Mouse (Mus musculus) brain, embryonic 18.5 days (tissue): ENCODE results near the gene Fam229b.

ENCODE experiments used
- DNase-seq: peaks from one replicate; pipeline ENCODE4 v3.0.0-alpha.2; 2012; ENCODE audit warnings: low read depth, low spot score

Gene Fam229b

GRCm38 (mm10) chr10:39137766-39138165 lies 4.1 kb upstream of the Fam229b start:
- no peak for DNase-seq

GRCm38 (mm10) chr10:39121412-39121811 lies 12.3 kb downstream of the Fam229b start:
- DNase-seq = no peak

GRCm38 (mm10) chr10:39109489-39109874 lies 24.2 kb downstream of the Fam229b start:
- no peak for DNase-seq

- no peak for DNase-seq
Observed at GRCm38 (mm10) chr10:39108837-39109488, 24.8 kb downstream of the Fam229b start.

GRCm38 (mm10) chr10:39106935-39107334 lies 26.8 kb downstream of the Fam229b start:
- DNase-seq = no peak

GRCm38 (mm10) chr10:39106413-39106812 lies 27.3 kb downstream of the Fam229b start:
- DNase-seq = no peak

GRCm38 (mm10) chr10:39104803-39105449 lies 28.8 kb downstream of the Fam229b start:
- no peak for DNase-seq

- DNase-seq = no peak
Observed at GRCm38 (mm10) chr10:39098746-39099145, 35.0 kb downstream of the Fam229b start.

GRCm38 (mm10) chr10:39096981-39097380 lies 36.7 kb downstream of the Fam229b start:
- DNase-seq = no peak

GRCm38 (mm10) chr10:39072048-39072447 lies 61.7 kb downstream of the Fam229b start:
- DNase-seq = no peak
